Mouse (Mus musculus) brain, embryonic 14.5 days (tissue): Measurements from ENCODE around the gene Cgas. TPM values are rescaled to one million over a fixed set of nuclear protein-coding genes. Genes with fewer than 3 reads are reported as not detected.

Experiments
- DNase-seq: peaks from one replicate; pipeline ENCODE4 v3.0.0-alpha.2; 2011; ENCODE audit warnings: low read depth
- CTCF ChIP-seq: fragments of 200-500 bp; IDR thresholded peaks from 2 replicates; pipeline ENCODE4 v1.5.1; 2012; ENCODE audit warnings: inconsistent platforms, mild to moderate bottlenecking, moderate library complexity, borderline replicate concordance; ENCODE audit not compliant: insufficient read depth, insufficient read length; ENCODE audit errors: extremely low read depth
- POLR2A ChIP-seq: fragments of 200-500 bp; IDR thresholded peaks from 2 replicates; pipeline ENCODE4 v1.6.1; 2012; ENCODE audit warnings: mild to moderate bottlenecking, inconsistent platforms, borderline replicate concordance; ENCODE audit not compliant: poor library complexity, insufficient read depth, insufficient read length, severe bottlenecking; ENCODE audit errors: extremely low read depth
- polyA plus RNA-seq: library from polyadenylated mRNA; depleted of rRNA; stranded (reverse); fragments of >200 nt; gene quantifications from 2 replicates; pipeline ENCODE4 v1.2.3, GENCODE M21; 2012

Gene Cgas
- polyA plus RNA-seq, 1 experiment = 0.97 TPM

DNA sequence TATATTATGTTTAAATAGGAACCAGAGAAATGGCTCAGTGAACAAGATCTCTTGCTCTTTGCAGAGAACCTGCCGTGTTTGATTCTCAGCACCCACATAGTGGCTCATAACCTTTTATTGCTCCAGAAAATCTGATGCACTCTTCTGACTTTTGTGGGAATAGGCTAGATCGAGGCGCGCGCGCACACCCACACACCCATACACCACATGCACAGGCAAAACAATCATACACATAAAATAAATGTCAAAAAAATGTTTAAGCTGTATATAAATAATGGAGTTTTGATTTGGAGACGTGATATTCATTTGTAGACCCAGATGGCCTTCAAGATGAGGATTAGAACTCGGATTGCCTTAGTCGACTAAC lies 4.6 kb upstream of the Cgas start:
- DNase-seq = no peak
- no peak for TF ChIP-seq CTCF
- no peak for TF ChIP-seq POLR2A

GRCm38 (mm10) chr9:78442237-78442578 lies 829 bp downstream of the Cgas start:
- TF ChIP-seq CTCF (no peak), POLR2A (no peak)
- DNase-seq = no peak

DNA sequence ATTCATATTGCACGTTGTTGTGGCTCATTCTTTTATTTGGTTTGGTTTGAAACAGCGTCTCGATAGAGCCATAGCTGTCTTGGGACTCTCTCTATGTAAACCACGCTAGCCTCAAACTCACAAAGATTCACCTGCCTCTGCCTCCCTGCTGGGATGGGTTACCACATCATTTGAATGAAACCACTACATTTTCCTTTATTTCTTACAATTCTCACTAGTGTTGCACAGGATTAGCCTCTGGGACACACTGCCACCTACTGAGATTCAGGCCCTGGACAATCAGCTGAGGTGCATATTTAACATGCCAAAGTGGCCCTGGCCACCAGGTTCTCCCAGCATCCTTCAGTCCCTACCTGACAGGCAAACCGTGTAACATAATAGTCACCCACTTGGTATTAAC lies 3.6 kb downstream of the Cgas start:
- TF ChIP-seq CTCF (no peak), POLR2A (no peak)

DNA sequence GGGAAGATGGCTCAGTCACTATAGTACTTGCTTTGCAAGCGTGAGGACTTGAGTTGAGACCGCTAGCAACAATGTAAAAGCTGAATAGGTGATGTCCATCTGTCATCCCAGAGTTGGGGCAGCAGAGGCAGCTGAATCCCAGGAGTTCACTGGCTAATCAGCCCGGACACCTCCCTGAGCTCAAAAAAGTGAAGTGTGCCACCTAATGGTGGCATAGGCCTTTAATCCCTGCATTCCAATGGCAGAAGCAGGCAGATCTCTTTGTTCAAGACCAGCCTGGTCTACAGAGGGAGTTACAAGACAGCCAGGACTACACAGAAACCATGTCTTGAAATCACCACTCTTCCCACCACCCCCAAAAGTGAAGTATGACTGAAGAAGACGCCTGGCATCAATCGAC lies 10.6 kb downstream of the Cgas start:
- TF ChIP-seq CTCF (no peak), POLR2A (no peak)
- DNase-seq = no peak

More for the DNA sequence above, 3.6 kb downstream of the Cgas start:
- no peak for DNase-seq

DNA sequence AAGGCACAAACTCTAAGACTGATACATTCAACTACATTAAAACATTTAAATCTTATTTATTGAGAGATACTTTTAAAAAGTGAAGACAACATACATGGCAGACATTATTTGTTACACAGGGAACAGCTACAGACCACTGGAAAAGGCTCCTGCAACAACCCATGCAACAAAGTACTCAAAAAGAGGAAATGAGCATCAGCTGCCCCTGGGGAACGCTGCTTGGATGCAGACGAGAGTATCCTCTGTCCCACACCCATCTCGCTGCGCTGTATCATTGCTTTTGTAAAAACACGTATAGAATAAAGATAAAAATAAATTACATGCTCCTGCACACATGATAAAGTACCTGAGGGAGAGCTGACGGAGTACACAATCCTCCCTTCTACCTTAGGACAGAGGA lies 12.6 kb downstream of the Cgas start:
- TF ChIP-seq CTCF (no peak), POLR2A (no peak)
- DNase-seq = no peak

DNA sequence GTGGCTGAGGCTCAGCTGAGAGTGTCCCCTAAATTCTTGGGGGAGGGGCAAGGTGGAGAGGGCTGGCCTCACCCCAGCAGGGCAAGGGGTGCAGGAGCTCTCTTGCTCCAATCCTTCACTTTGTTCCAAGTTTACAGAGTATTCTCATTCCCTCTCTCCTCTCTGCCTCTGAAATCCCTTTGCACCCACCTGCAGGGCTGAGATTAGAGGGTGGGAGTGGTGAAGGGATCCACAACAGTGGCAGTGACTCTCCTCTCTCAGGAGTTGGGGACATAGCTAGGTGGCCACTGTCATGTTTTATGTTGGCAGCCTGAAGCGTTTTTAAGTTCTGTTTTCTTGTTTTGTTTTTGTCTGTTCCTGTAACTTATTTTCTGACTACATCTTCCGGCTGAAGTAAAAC lies 13.5 kb downstream of the Cgas start:
- no peak for TF ChIP-seq CTCF
- TF ChIP-seq POLR2A = no peak
- no peak for DNase-seq

- TF ChIP-seq CTCF = no peak
- TF ChIP-seq POLR2A = no peak
- no peak for DNase-seq
These were observed 14.1 kb downstream of the Cgas start for GRCm38 (mm10) chr9:78428870-78429432.

DNA sequence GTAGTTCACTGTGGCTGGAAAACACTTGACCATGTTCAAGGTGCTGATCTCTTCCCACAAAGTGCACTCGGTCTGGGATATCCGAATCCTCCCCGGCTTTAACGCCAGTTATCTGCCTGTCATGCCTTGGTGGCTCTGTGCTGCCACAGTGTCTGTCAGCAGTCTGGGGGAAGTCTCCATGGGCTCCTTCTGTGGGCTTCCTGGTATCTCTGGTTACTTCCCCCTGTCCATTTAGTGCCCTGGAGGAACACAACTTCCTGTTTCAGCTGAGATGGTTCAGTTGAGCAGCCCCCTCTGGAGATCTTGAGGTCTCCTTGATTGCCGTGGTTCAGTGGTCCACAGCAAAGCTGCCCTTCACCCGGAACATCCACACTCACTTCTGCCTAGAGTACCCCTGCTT lies 14.9 kb downstream of the Cgas start:
- DNase-seq = no peak
- no peak for TF ChIP-seq POLR2A
- no peak for TF ChIP-seq CTCF

DNA sequence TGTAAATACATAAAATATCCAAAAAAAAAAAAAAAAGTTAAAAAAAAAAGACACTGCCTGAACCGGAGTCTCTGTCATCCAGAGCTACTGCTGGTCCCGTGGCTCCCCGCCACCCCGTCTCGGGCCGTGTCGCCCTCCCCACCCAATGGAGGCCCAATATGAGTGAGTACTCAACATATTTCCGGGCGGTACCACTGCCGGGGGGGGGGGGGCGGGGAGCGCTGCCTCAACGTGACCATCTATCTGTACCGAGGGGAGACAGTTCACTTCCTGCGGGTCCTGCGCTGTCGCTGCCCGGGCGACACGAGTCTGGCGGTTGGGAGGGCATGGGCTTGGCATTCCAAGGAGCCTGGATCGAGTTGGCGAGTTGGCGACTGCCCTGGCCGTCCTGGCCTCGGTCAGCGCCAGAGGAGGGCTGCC lies 15.7 kb downstream of the Cgas start:
- TF ChIP-seq CTCF (no peak), POLR2A (no peak)
- DNase-seq = peak; percentile 7

DNA sequence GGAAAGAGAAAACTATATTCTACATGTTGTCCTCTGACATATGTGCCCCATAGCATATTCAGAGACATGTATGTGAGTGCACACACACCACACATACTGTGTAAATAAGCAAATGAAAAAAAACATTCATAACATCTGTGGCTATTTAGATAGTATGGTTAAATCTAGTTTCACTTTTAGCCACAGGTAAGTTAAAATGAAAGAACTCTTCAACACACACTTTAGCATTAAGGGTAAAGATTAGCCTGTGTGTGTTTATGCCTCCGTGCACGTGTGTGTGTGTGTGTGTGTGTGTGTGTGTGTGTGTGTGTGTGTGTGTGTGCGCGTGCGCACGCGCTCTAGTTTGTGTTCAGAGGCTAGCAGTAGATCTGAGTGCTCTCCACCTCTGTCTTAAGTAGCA lies 41.4 kb downstream of the Cgas start:
- no peak for TF ChIP-seq CTCF
- TF ChIP-seq POLR2A = no peak
- DNase-seq = no peak

DNA sequence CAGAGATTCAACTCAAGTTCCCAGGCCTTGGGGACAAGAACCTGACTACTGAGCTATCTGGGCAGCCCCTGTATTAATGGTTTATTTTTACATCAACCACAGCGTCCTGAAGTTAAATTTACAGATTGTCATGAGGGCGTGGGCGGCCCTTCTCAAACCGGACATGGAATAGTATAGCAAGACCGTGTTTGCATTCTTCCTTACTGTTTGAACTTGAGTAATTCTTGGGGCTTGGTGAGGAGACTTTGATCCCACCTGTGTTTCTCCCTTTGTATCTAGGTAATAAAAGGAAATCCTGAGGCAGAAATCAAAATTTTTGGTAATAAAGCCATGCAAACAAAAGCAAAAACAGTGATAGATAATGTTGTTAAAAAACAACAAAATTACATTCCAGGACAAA lies 42.5 kb downstream of the Cgas start:
- TF ChIP-seq CTCF (no peak), POLR2A (no peak)
- DNase-seq = no peak

GRCm38 (mm10) chr9:78396517-78396916 lies 46.5 kb downstream of the Cgas start:
- no peak for TF ChIP-seq CTCF
- TF ChIP-seq POLR2A = no peak
- no peak for DNase-seq

DNA sequence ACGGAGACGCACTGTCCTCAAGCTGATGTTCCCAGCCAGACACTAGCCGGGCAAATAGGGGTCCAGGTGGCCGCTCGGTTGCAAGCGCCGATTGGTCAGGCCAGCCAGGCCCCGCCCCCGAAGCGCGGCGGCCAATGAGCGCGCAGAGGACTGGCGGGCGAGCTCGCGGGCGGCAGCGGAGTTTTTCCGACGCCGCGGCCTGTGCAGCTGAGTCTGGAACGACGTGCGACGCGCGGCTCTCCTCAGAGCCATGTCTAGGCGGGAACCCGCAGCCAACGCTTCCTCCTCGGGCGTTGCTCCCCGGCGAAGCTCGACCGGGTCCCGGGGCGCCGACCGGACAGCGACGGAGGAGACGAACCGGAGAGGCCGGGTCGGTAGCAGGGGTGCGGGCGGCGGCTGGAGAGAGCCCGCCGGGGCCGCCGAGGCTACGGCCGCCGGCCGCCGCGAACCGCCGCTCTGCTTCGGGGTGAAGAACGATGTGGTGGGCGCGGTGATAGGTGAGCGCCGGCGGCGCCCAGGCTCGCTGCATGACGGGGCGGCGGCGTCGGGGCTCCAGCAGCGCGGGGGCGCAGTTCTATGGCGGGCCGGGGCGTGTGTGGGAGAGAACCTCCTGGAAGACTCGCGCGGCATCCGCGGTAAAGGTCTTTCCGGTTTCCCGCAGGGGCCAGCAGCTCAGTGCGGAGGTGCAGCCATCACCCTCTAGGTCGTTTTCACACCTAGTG lies 47.2 kb downstream of the Cgas start, which contains the start of gene Ddx43:
TSS of gene Ddx43 (plus strand) at position 148 of the 722 bp plus-strand sequence.
- TF ChIP-seq CTCF (no peak), POLR2A (no peak)
- DNase-seq = peak; percentile 92
